Mouse (Mus musculus) limb, embryonic 11.5 days (tissue): ENCODE measurements at regions not wholly inside any gene's neighbourhood (a gene's known extent, or its start where the extent isn't known, plus 50 kb on each side); places are given as distances from the start of the nearest gene placed in this dataset.

ENCODE experiments used
- ATAC-seq: fragments of 200-750 bp; cut with Nextera tagmentation; 2 replicates; pipeline ENCODE4 v1.8.0; 2017; ENCODE audit warnings: low read depth; ENCODE audit not compliant: insufficient number of reproducible peaks, low FRiP score, low TSS enrichment
- DNase-seq: peaks from one replicate; pipeline ENCODE4 v3.0.0-alpha.2; 2015; ENCODE audit warnings: low spot score
- H3K27ac ChIP-seq: fragments of 300-500 bp; sonication (generic); replicated peaks from 2 replicates; pipeline ENCODE4 v1.5.1; 2014; ENCODE audit warnings: low read depth, mild to moderate bottlenecking, low read length
- H3K27me3 ChIP-seq: fragments of 300-500 bp; sonication (generic); 2 replicates; pipeline ENCODE4 v1.6.1; 2014; ENCODE audit warnings: mild to moderate bottlenecking, low read length, mixed read lengths; ENCODE audit not compliant: control insufficient read depth, insufficient read depth
- H3K36me3 ChIP-seq: fragments of 300-500 bp; sonication (generic); 2 replicates; pipeline ENCODE4 v1.6.1; 2014; ENCODE audit warnings: mild to moderate bottlenecking, low read length, moderate library complexity, mixed read lengths; ENCODE audit not compliant: control insufficient read depth, insufficient read depth
- H3K4me1 ChIP-seq: fragments of 300-500 bp; sonication (generic); 2 replicates; pipeline ENCODE4 v1.6.1; 2014; ENCODE audit warnings: low read length, mixed read lengths; ENCODE audit not compliant: control insufficient read depth, insufficient read depth
- H3K4me2 ChIP-seq: fragments of 300-500 bp; sonication (generic); 2 replicates; pipeline ENCODE4 v1.6.1; 2014; ENCODE audit warnings: low read depth, mild to moderate bottlenecking, moderate library complexity; ENCODE audit not compliant: severe bottlenecking
- H3K4me3 ChIP-seq: fragments of 300-500 bp; sonication (generic); 2 replicates; pipeline ENCODE4 v1.5.1; 2014; ENCODE audit warnings: low read depth, low read length
- H3K9ac ChIP-seq: fragments of 300-500 bp; sonication (generic); 2 replicates; pipeline ENCODE4 v1.6.1; 2014; ENCODE audit warnings: mild to moderate bottlenecking, low read length
- H3K9me3 ChIP-seq: fragments of 300-500 bp; sonication (generic); 2 replicates; pipeline ENCODE4 v1.6.1; 2016; ENCODE audit warnings: low read length; ENCODE audit not compliant: control insufficient read depth
- WGBS: fragments of 180-500 bp; shearing (Covaris S2); extraction: QIAGEN DNeasy Blood & Tissue Kit; methylation state at CpG from one replicate; pipeline ENCODE4 v1.1.7; 2014; 5-methylcytosine and 5-hydroxymethylcytosine counted together

DNA sequence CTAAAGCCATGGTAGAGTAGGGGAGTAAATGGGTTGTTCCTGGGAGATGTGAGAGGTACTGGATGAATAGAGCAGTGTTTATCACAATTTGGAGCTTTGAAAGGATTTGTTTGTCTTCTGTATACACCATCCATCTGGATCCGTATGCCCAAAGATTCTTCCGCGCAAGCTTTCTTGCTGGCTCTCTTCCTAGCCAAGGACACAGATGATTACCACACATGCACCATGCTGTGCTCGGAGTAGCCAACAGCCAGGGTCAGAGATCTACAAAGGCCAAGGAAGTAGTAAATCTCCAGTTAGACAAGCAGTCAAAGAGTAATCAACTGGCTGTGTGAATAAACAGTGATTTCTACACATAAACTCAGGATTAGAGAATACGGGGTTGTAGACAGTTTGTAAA lies 113.3 kb upstream of the Arntl start:
- H3K36me3 ChIP-seq: no peaks in the 10 kb centered on the region
- DNase-seq: no peak
- no peaks in the 10 kb centered on the region for H3K27me3 ChIP-seq
- no peaks in the 10 kb centered on the region for H3K4me1 ChIP-seq
- 44% methylated on average over 5 of the region's 5 CpGs for WGBS
- H3K9me3 ChIP-seq: no peaks in the 10 kb centered on the region
- no peak overlapping the region for H3K9ac ChIP-seq
- H3K4me2 ChIP-seq: no peak overlapping the region
- H3K4me3 ChIP-seq: no peak overlapping the region
- ATAC-seq: no peak
- H3K27ac ChIP-seq: no peak overlapping the region

- no peak for ATAC-seq
- no peak overlapping the region for H3K9ac ChIP-seq
- no peak overlapping the region for H3K4me3 ChIP-seq
- no peak overlapping the region for H3K27ac ChIP-seq
- no peaks in the 10 kb centered on the region for H3K4me1 ChIP-seq
- no peaks in the 10 kb centered on the region for H3K9me3 ChIP-seq
- no peaks in the 10 kb centered on the region for H3K27me3 ChIP-seq
- no peak for DNase-seq
- H3K4me2 ChIP-seq: no peak overlapping the region
- H3K36me3 ChIP-seq: no peaks in the 10 kb centered on the region
- 87% methylated on average over 3 of the region's 3 CpGs for WGBS
These were observed 112.2 kb upstream of the Arntl start for GRCm38 (mm10) chr7:113095092-113095491.

- Histone ChIP-seq H3K4me2 (no peak overlapping the region), H3K9ac (no peak overlapping the region), H3K9me3 (no peaks in the 10 kb centered on the region), H3K27ac (no peak overlapping the region), H3K4me3 (no peak overlapping the region), H3K27me3 (no peaks in the 10 kb centered on the region), H3K36me3 (no peaks in the 10 kb centered on the region), H3K4me1 (no peaks in the 10 kb centered on the region)
- DNase-seq (no peak), ATAC-seq (no peak)
- 90% methylated on average over 7 of the region's 7 CpGs for WGBS
These were observed 103.0 kb upstream of the Arntl start for GRCm38 (mm10) chr7:113104265-113104664.

DNA sequence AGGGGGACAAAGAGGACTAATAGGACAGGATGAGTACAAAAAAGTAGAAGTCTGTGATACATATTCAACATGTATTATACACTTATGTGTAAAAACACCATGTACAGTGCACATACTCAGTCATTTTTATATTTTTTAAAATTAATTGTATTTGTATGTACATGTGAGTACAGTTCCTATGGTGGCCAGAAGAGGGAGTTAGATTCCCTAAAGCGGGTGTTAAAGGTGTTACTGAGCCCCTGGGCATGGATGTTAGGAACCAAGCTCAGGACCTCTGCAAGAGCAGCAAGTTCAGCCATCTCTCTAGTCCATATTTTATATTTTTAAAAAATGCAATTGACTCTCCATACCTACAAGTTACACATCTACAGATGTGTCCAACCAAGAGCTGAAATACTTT lies 101.9 kb upstream of the Arntl start:
- H3K4me3 ChIP-seq: no peak overlapping the region
- no peak overlapping the region for H3K27ac ChIP-seq
- H3K36me3 ChIP-seq: no peaks in the 10 kb centered on the region
- ATAC-seq (no peak), DNase-seq (no peak)
- no peaks in the 10 kb centered on the region for H3K9me3 ChIP-seq
- no peak overlapping the region for H3K4me2 ChIP-seq
- 45% methylated on average over 1 of the region's 1 CpGs for WGBS
- no peaks in the 10 kb centered on the region for H3K4me1 ChIP-seq
- no peak overlapping the region for H3K9ac ChIP-seq
- no peaks in the 10 kb centered on the region for H3K27me3 ChIP-seq

DNA sequence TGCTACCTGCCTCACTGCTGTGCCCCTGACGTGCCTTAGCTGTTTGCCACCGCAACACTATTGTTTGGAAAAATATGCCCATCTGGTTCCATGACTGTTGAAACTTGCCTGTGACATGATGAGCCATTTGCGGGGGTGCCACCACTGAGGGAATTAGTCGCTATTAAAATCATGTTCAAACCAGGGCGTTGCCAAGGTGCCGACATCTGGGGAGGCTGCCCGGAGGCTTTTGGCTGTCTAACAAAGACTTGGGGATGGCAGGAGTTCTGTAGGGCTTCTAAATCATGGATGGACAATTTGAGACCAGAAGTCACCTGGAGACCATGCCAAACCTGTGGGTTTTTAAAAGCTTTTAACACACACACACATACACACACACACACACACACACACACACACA lies 100.5 kb upstream of the Arntl start:
- ATAC-seq (no peak), DNase-seq (no peak)
- Histone ChIP-seq H3K27me3 (no peaks in the 10 kb centered on the region), H3K9me3 (no peaks in the 10 kb centered on the region), H3K4me2 (no peak overlapping the region), H3K9ac (no peak overlapping the region), H3K27ac (no peak overlapping the region), H3K4me1 (no peaks in the 10 kb centered on the region), H3K4me3 (no peak overlapping the region), H3K36me3 (no peaks in the 10 kb centered on the region)
- WGBS: 82% methylated on average over 7 of the region's 7 CpGs

DNA sequence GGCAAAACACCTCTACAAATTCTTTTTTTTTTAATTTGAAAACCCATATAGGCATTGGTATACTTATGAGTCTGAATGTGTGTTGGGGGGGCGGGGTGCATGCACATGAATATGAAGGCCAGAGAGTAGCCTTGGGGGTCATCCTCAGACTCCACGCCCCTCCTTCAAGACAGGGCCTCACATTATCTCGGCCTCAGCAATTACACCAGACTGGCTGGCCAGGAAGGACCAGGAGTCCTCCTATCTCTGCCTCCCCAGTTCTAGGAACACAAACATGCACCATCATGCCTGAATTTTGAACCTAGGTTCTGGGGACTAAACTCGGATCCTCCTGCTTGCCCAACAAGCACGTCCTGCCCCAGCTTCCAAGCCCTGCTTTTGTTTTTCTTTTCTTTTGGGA lies 99.3 kb upstream of the Arntl start:
- no peak overlapping the region for H3K27ac ChIP-seq
- no peaks in the 10 kb centered on the region for H3K4me1 ChIP-seq
- no peak for DNase-seq
- 86% methylated on average over 5 of the region's 5 CpGs for WGBS
- no peaks in the 10 kb centered on the region for H3K36me3 ChIP-seq
- H3K9ac ChIP-seq: no peak overlapping the region
- ATAC-seq: no peak
- no peak overlapping the region for H3K4me3 ChIP-seq
- H3K9me3 ChIP-seq: no peaks in the 10 kb centered on the region
- H3K27me3 ChIP-seq: no peaks in the 10 kb centered on the region
- no peak overlapping the region for H3K4me2 ChIP-seq

GRCm38 (mm10) chr7:113108442-113109000 lies 98.7 kb upstream of the Arntl start:
- 82% methylated on average over 7 of the region's 7 CpGs for WGBS
- no peaks in the 10 kb centered on the region for H3K9me3 ChIP-seq
- no peaks in the 10 kb centered on the region for H3K27me3 ChIP-seq
- H3K27ac ChIP-seq: no peak overlapping the region
- no peak for DNase-seq
- no peaks in the 10 kb centered on the region for H3K36me3 ChIP-seq
- no peak for ATAC-seq
- H3K4me3 ChIP-seq: no peak overlapping the region
- H3K9ac ChIP-seq: no peak overlapping the region
- H3K4me2 ChIP-seq: no peak overlapping the region
- no peaks in the 10 kb centered on the region for H3K4me1 ChIP-seq

GRCm38 (mm10) chr7:113109481-113109880 lies 97.8 kb upstream of the Arntl start:
- Histone ChIP-seq H3K4me3 (no peak overlapping the region), H3K9me3 (no peaks in the 10 kb centered on the region), H3K4me1 (no peaks in the 10 kb centered on the region), H3K4me2 (no peak overlapping the region), H3K27ac (no peak overlapping the region), H3K27me3 (no peaks in the 10 kb centered on the region), H3K9ac (no peak overlapping the region), H3K36me3 (no peaks in the 10 kb centered on the region)
- no peak for ATAC-seq
- no peak for DNase-seq

- ATAC-seq: no peak
- 58% methylated on average over 7 of the region's 7 CpGs for WGBS
- Histone ChIP-seq H3K4me3 (no peak overlapping the region), H3K4me2 (no peak overlapping the region), H3K9me3 (no peaks in the 10 kb centered on the region), H3K27me3 (no peaks in the 10 kb centered on the region), H3K9ac (no peak overlapping the region), H3K27ac (no peak overlapping the region), H3K36me3 (no peaks in the 10 kb centered on the region), H3K4me1 (no peaks in the 10 kb centered on the region)
- DNase-seq: no peak
These were observed 96.3 kb upstream of the Arntl start for GRCm38 (mm10) chr7:113110867-113111508.
